Mouse (Mus musculus): Measurements from ENCODE around the gene Nsmce4a. TPM values are rescaled to one million over a fixed set of nuclear protein-coding genes. Genes with fewer than 3 reads are reported as not detected.
A peak's percentile ranks its signal among the peaks of the same experiment; 100 is the strongest.
"Not testable (repeated sequence)": the region's sequence is repeated elsewhere in the genome, so short reads cannot be mapped to it uniquely, and the experiment has no call there.

The Nsmce4a gene
- polyA plus RNA-seq, 1 experiment from 2014 or later = 149 TPM

DNA sequence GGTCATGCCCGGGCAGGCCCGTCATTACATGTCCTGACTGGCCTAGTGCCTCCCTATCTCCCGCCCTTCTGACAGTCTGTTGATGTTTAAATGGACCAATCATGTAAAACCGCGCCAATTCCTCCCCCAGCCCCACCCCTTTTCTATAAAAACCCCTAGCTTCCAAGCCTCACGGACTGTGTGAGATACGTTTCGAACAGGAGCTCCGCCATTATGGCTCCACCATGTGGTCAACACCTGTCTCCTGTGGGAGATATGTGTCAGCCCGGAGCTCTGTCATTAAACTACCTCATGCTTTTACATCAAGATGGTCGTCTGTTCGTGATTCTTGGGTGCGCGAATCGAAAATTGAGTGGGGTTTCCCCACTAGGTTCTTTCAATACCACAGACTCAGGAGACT, 41.8 kb downstream of the Nsmce4a start:
- not testable (repeated sequence) for H3K9me3 ChIP-seq; H3K27me3 ChIP-seq (replicated peaks); ATAC-seq (ENCODE audit: insufficient read depth, low FRiP score, low read depth); H3K4me3 ChIP-seq (replicated peaks); H3K27ac ChIP-seq; H3K4me2 ChIP-seq; H3K4me1 ChIP-seq; H3K9ac ChIP-seq
- peaks cover 12% of the 10 kb centered on the region for H3K36me3 ChIP-seq
- 95% methylated on average over 15 of the region's 15 CpGs for WGBS

DNA sequence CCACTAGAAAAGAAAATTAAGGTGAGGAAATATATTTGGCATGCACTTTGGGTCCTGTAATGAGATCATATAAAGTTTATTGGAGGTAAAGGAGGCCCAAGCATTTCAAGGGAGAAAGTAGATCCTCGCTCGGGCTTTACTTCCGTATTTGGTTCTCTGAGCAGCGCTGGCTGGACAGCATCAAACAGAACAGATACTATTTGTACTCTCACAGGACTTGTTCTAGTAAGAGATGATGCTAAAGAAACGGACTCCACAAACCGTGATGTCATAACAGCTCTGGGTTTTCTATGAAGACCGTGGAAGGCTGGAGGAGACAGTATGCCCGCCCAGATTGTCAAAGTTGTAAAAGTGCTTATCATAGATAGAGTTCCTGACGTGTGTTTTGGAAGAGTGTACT, 45.6 kb downstream of the Nsmce4a start:
- peak overlapping the region; percentile 4; the same call in 1 of the 2 replicates for H3K27ac ChIP-seq
- H3K9ac ChIP-seq = no peak overlapping the region
- H3K4me1 ChIP-seq = no peaks in the 10 kb centered on the region
- H3K36me3 ChIP-seq = peaks cover 7% of the 10 kb centered on the region
- H3K27me3 ChIP-seq (replicated peaks) = no peaks in the 10 kb centered on the region
- no peak overlapping the region for H3K4me2 ChIP-seq
- no peak overlapping the region for H3K4me3 ChIP-seq (replicated peaks)
- no peak for ATAC-seq (ENCODE audit: insufficient read depth, low FRiP score, low read depth)
- 71% methylated on average over 9 of the region's 9 CpGs for WGBS
- no peaks in the 10 kb centered on the region for H3K9me3 ChIP-seq

DNA sequence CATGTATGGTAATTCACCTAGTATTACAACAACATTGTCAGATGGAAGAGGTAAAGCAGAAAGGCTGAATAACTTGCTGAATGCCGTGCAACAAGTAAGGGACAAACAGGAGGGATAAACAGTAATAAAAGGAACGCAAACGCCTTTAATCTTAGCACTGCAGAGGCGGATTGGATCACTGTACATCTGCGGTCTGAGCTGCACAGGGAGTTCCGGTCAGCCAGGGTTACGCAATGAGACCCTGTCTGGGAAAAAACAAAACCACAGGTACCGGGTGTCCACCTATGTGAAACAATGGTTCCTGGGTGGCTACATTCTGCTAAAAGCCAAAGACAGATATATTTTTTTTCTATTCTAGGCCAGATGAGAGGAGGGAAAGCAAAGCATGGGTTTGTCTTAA, 49.5 kb downstream of the Nsmce4a start:
- WGBS = 88% methylated on average over 8 of the region's 8 CpGs
- Histone ChIP-seq H3K4me3 (replicated peaks) (no peak overlapping the region), H3K9me3 (no peaks in the 10 kb centered on the region), H3K36me3 (no peaks in the 10 kb centered on the region), H3K27me3 (replicated peaks) (no peaks in the 10 kb centered on the region), H3K9ac (no peak overlapping the region), H3K4me2 (no peak overlapping the region), H3K27ac (no peak overlapping the region), H3K4me1 (peaks cover 2% of the 10 kb centered on the region; the same call in 1 of the 2 replicates)
- ATAC-seq (ENCODE audit: insufficient read depth, low FRiP score, low read depth) = no peak

DNA sequence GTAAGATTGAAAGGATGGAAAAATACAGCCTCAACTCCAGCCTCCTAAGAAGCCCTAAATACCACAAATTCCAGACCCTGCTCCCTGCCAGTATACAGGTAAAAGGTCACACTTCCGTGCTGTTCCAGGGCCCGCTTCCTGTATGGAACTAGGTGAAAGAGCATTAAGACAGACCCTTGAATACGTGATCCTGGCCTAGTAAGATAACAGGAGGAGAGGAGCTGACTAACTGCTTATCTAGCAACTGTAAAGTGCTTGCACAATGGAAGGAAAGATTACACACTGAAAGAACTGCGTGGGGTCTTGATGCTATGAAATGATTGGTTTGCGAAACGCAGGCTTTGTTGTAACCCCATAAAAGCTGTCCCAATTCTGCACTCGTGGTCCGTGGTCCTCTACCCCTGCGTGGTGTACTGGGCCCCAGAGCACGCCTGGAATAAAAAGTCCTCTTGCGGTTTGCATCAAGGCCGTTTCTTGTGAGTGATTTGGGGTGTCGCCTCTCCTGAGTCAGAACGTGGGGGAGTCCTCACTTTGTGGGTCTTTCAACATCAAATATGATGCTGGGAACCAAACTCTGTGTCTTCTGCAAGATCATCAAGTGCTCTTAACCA, 52.0 kb downstream of the Nsmce4a start:
- Histone ChIP-seq H3K36me3 (no peaks in the 10 kb centered on the region), H3K4me1 (peaks cover 10% of the 10 kb centered on the region; the same call in 1 of the 2 replicates), H3K9ac (no peak overlapping the region), H3K4me3 (replicated peaks) (no peak overlapping the region), H3K27ac (no peak overlapping the region), H3K27me3 (replicated peaks) (no peaks in the 10 kb centered on the region), H3K9me3 (no peaks in the 10 kb centered on the region), H3K4me2 (no peak overlapping the region)
- 81% methylated on average over 14 of the region's 14 CpGs for WGBS
- ATAC-seq (ENCODE audit: insufficient read depth, low FRiP score, low read depth) = no peak

DNA sequence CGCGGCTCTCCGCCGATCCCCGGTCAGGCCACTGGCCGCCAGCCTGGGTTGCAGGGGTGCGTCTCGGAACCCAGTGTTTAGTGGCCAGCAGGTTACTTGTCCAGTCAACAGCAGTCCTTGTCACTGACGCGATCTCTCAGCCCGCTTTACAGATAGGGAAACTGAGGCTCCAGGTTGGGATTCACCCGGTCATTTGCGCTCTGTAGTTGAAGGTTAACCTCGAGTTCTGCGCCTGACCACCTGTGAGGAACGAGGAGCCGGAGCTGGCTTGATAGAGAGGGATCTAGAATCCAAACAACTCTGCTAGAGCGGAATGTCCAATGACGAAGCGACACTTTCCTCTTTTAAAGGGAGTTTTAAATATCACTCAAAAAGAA, 52.9 kb downstream of the Nsmce4a start, which contains the start of gene Ate1:
Ate1 (minus strand) TSS at position 321 of the 377 bp plus-strand sequence.
- Histone ChIP-seq H3K4me2 (peak within 1 kb of the TSS; percentile 76), H3K27me3 (replicated peaks) (no peaks in the 10 kb centered on the region), H3K4me1 (peaks cover 10% of the 10 kb centered on the region; the same call in 1 of the 2 replicates), H3K27ac (peak within 1 kb of the TSS; percentile 98), H3K9me3 (no peaks in the 10 kb centered on the region), H3K4me3 (replicated peaks) (peak within 1 kb of the TSS; percentile 79), H3K9ac (peak within 1 kb of the TSS; percentile 85), H3K36me3 (0 out of 2 replicates have a peak, but pooled peaks cover 1% of the 10 kb centered on the region)
- ATAC-seq (ENCODE audit: insufficient read depth, low FRiP score, low read depth) = no peak
- WGBS = 11% methylated on average over 20 of the region's 20 CpGs

DNA sequence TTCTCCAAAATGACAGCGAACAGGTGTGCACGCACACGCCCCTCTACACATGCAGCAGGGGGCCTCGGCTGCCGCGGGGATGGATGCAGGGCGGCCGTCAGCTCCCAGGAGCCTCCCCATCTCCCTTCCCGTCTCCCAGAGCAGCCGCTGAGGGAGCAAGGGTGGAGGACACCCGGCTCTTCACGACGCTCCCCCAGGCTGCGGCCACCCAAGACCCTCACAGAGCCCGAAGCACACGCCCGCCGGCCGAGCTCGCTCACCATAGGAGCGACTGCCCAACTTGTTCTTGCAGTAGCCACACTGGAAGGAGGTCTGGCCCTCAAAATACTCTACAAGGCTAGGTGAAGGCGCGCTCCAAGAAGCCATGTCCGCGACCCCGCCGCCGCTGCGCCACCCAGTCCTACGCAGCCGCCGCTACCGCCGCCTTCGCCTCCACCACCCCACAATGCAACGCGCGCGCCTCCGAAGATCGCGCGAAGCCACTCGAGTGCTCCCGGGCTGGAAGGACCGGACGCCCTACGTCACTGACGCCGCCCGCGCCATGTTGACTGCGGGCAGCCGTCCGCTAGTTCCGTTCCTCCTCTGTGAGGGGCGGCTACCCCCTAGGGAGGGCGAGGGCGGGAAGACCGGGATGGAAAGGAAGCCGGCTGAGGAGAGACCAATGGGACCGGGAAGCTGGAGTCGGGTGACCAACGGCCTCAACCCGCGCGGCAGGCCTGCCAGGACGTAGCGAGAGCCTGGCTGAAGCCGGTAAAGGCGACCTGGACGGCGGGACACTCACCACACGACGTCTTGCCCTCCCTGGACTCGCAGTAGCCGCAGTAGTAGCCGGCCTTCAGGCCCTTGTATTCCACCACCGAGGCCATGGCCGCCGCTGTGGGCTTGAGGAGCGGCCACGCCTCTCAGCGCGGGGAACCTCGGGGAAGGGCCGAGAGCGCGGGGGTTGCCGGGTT, 53.5 kb downstream of the Nsmce4a start:
- peak; percentile 97 for ATAC-seq (ENCODE audit: insufficient read depth, low FRiP score, low read depth)
- Histone ChIP-seq H3K9me3 (no peaks in the 10 kb centered on the region), H3K27ac (peak overlapping the region; percentile 98), H3K36me3 (0 out of 2 replicates have a peak, but pooled peaks cover 3% of the 10 kb centered on the region), H3K9ac (peak overlapping the region; percentile 85), H3K4me1 (peaks cover 10% of the 10 kb centered on the region; the same call in 1 of the 2 replicates), H3K4me2 (peak overlapping the region; percentile 76), H3K27me3 (replicated peaks) (no peaks in the 10 kb centered on the region), H3K4me3 (replicated peaks) (peak overlapping the region; percentile 79)
- under 1% methylated on average over 89 of the region's 90 CpGs for WGBS

DNA sequence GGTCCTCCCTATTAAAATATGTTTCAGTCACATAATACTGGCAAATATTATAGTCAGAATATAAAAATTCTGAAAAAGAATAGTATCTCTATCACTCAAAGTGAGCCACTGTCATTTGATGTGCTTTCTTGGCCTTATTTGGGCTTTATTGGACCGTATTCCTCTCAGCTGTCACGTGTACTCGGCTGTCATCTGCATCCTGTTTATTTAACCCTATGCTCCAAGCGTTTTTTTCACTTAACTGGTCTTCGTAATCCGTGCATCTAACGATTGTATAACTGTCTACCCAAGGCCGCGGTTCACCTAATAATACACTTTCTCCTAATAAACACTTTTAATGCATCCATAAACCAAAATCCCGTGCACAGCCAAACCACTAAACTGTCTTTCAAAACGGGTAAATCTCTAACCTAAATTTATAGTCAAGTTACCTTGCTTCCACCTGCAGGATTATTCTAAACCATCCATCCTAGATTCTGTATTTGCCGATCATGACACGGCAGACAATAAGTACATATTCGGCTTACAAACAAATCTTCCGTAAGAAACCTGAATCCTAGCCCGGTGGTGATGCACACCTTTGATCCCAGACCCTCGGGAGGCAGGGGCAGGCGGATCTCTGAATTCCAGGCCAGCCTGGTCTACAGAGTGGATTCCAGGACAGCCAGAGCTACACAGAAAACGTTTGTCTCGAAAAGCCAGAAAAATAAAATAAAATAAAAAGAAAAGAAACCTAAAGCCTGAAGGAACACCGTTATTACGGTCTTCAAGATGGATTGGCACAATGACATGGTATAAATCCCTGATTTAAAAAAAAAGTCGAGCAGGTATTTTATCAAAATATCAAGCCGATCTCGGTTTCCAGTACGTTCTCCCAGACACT, 54.5 kb downstream of the Nsmce4a start:
- WGBS = 23% methylated on average over 26 of the region's 26 CpGs
- Histone ChIP-seq H3K36me3 (0 out of 2 replicates have a peak, but pooled peaks cover 6% of the 10 kb centered on the region), H3K4me1 (peaks cover 10% of the 10 kb centered on the region; the same call in 1 of the 2 replicates), H3K27ac (0 out of 2 replicates have a peak overlapping the region, but pooled peaks have one; percentile 98), H3K9me3 (no peaks in the 10 kb centered on the region), H3K27me3 (replicated peaks) (no peaks in the 10 kb centered on the region), H3K4me3 (replicated peaks) (peak overlapping the region; percentile 79), H3K9ac (peak overlapping the region; percentile 85), H3K4me2 (peak overlapping the region; percentile 65)
- no peak for ATAC-seq (ENCODE audit: insufficient read depth, low FRiP score, low read depth)

DNA sequence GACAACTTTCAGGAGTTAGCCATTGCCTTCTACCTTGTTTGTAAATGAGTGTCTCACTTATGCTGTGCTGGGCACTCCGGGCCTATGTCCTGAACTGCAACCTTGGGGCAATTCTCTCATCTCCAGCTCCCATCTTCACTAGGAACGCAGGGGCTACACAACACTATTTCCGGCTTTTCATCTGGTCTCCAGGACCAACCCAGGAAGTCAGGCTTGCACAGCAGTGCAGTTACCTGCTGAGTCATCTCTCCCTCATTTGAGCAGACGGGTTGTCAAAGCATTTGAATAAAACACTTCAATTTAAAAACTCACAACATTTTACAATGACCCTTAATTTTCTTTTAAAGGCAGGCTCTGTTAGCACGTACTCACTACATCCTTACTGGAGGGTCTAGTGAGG, 62.7 kb downstream of the Nsmce4a start:
- H3K4me3 ChIP-seq (replicated peaks) = no peak overlapping the region
- H3K4me2 ChIP-seq = no peak overlapping the region
- H3K9me3 ChIP-seq = no peaks in the 10 kb centered on the region
- no peaks in the 10 kb centered on the region for H3K4me1 ChIP-seq
- H3K36me3 ChIP-seq = peaks cover 25% of the 10 kb centered on the region
- no peaks in the 10 kb centered on the region for H3K27me3 ChIP-seq (replicated peaks)
- WGBS = 86% methylated on average over 5 of the region's 5 CpGs
- no peak overlapping the region for H3K9ac ChIP-seq
- no peak for ATAC-seq (ENCODE audit: insufficient read depth, low FRiP score, low read depth)
- H3K27ac ChIP-seq = no peak overlapping the region

DNA sequence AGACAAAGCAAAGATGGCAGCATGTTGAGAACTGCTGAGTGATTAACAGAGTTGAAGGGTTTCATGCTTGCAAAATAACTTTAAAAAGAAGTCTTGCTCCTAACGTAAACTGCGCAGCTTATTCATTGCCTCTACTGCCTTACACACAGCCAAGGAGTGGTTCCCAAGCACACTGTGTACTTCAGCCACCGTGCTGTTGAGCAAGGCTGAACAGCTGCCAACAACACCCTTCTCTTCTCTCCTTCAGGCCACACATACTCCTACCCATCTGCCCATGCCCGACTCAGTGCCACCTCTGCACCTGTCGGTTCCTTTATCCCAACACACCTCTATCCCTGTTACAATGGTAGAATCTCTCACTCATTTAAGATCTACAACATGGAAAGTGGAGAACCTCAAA, 69.9 kb downstream of the Nsmce4a start:
- Histone ChIP-seq H3K4me1 (no peaks in the 10 kb centered on the region), H3K27me3 (replicated peaks) (no peaks in the 10 kb centered on the region), H3K4me3 (replicated peaks) (no peak overlapping the region), H3K27ac (no peak overlapping the region), H3K9ac (no peak overlapping the region), H3K36me3 (peaks cover 22% of the 10 kb centered on the region), H3K9me3 (no peaks in the 10 kb centered on the region), H3K4me2 (no peak overlapping the region)
- no peak for ATAC-seq (ENCODE audit: insufficient read depth, low FRiP score, low read depth)
- 95% methylated on average over 5 of the region's 5 CpGs for WGBS

DNA sequence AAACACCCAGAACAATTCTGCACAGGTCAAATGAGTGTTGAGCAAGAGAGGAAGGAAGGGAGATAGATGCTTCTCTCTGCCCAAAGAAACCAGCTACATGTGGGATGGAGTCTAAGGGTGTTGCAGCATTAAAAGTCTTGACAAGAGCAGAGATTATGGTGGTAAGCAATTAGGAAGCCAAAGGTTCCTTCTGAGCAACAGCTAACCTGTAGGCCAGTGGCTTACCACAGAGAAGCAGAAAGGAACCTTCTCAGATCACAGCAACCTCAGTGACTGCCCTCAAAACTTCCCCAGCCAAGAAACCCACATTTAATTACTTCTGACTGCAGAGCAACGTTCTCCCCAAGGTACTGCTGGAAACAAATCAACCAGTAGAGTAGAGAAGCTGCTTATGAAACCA, 71.4 kb downstream of the Nsmce4a start:
- Histone ChIP-seq H3K27ac (no peak overlapping the region), H3K9me3 (no peaks in the 10 kb centered on the region), H3K9ac (no peak overlapping the region), H3K4me2 (no peak overlapping the region), H3K27me3 (replicated peaks) (no peaks in the 10 kb centered on the region), H3K4me3 (replicated peaks) (no peak overlapping the region), H3K36me3 (peaks cover 19% of the 10 kb centered on the region), H3K4me1 (no peaks in the 10 kb centered on the region)
- no peak for ATAC-seq (ENCODE audit: insufficient read depth, low FRiP score, low read depth)
- WGBS = 74% methylated on average over 1 of the region's 1 CpGs

DNA sequence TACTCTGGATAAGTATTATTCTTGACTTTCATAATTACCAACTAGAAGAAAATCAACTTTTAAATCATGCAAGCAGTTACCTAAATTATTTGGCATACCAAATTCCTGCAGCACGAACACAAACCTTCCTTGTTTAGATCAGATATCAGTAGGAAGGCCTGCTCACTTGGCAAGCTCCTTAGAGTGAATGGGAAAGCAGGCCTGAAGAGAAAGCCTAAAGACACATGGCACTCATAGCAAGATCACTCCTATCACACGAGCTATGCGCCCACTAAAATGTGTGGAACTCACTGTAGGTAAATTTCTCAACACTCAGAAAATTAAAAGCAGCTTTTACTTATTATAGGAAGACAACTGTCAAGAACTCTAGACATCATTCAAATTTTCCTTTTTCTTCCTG, 79.6 kb downstream of the Nsmce4a start:
- ATAC-seq (ENCODE audit: insufficient read depth, low FRiP score, low read depth) = no peak
- 78% methylated on average over 3 of the region's 3 CpGs for WGBS

More for the DNA sequence above, 79.6 kb downstream of the Nsmce4a start:
- H3K4me2 ChIP-seq = no peak overlapping the region
- H3K36me3 ChIP-seq = 0 out of 2 replicates have a peak, but pooled peaks cover 2% of the 10 kb centered on the region
- H3K4me3 ChIP-seq (replicated peaks) = no peak overlapping the region
- no peaks in the 10 kb centered on the region for H3K4me1 ChIP-seq
- no peaks in the 10 kb centered on the region for H3K27me3 ChIP-seq (replicated peaks)
- no peak overlapping the region for H3K27ac ChIP-seq
- H3K9me3 ChIP-seq = no peaks in the 10 kb centered on the region
- H3K9ac ChIP-seq = no peak overlapping the region

Measured in stomach, embryonic 15.5 days (tissue).